Mouse (Mus musculus) intestine, embryonic 14.5 days (tissue): ENCODE data around the gene Cdr2l. TPM values are rescaled to one million over a fixed set of nuclear protein-coding genes. Genes with fewer than 3 reads are reported as not detected.

Source experiments
- ATAC-seq: fragments of 200-750 bp; cut with Nextera tagmentation; replicated peaks from 2 replicates; pipeline ENCODE4 v1.8.0; 2017; ENCODE audit warnings: low read depth, moderate number of reproducible peaks, moderate TSS enrichment, moderate library complexity; ENCODE audit not compliant: low FRiP score, low TSS enrichment
- DNase-seq: peaks from one replicate; pipeline ENCODE4 v3.0.0-alpha.2; 2018; ENCODE audit warnings: low spot score
- H3K27ac ChIP-seq: fragments of 300-500 bp; sonication (generic); 2 replicates; pipeline ENCODE4 v1.5.1; 2014; ENCODE audit warnings: low read depth, mild to moderate bottlenecking, control low read depth
- H3K27me3 ChIP-seq: fragments of 300-500 bp; sonication (generic); replicated peaks from 2 replicates; pipeline ENCODE4 v1.6.1; 2014; ENCODE audit warnings: low read length, control low read depth; ENCODE audit not compliant: control insufficient read depth, insufficient read depth
- H3K36me3 ChIP-seq: fragments of 300-500 bp; sonication (generic); 2 replicates; pipeline ENCODE4 v1.6.1; 2014; ENCODE audit warnings: low read length, control low read depth; ENCODE audit not compliant: control insufficient read depth, insufficient read depth
- H3K4me1 ChIP-seq: fragments of 300-500 bp; sonication (generic); replicated peaks from 2 replicates; pipeline ENCODE4 v1.6.1; 2014; ENCODE audit warnings: low read length, control low read depth, mixed read lengths; ENCODE audit not compliant: control insufficient read depth, insufficient read depth
- H3K4me2 ChIP-seq: fragments of 300-500 bp; sonication (generic); 2 replicates; pipeline ENCODE4 v1.6.1; 2014; ENCODE audit warnings: low read length
- H3K4me3 ChIP-seq: fragments of 300-500 bp; sonication (generic); 2 replicates; pipeline ENCODE4 v1.5.1; 2014; ENCODE audit warnings: low read depth, low read length, control low read depth, mixed read lengths
- H3K9ac ChIP-seq: fragments of 300-500 bp; sonication (generic); 2 replicates; pipeline ENCODE4 v1.6.1; 2014; ENCODE audit warnings: mild to moderate bottlenecking, low read length
- H3K9me3 ChIP-seq: fragments of 300-500 bp; sonication (generic); 2 replicates; pipeline ENCODE4 v1.6.1; 2016; ENCODE audit warnings: low read length, control low read depth; ENCODE audit not compliant: control insufficient read depth
- WGBS: fragments of 180-500 bp; shearing (Covaris S2); extraction: QIAGEN DNeasy Blood & Tissue Kit; methylation state at CpG from one replicate; pipeline ENCODE4 v1.1.7; 2014; 5-methylcytosine and 5-hydroxymethylcytosine counted together
- polyA plus RNA-seq: library from polyadenylated mRNA; unstranded; fragments of >200 nt; fragmentation: Nextera tagmentation; extraction: Ambion mirVana; gene quantifications from 2 replicates; pipeline ENCODE4 v1.2.1, GENCODE M21; 2014

Cdr2l gene
- polyA plus RNA-seq, 1 experiment from 2014 or later = 10.6 TPM

DNA sequence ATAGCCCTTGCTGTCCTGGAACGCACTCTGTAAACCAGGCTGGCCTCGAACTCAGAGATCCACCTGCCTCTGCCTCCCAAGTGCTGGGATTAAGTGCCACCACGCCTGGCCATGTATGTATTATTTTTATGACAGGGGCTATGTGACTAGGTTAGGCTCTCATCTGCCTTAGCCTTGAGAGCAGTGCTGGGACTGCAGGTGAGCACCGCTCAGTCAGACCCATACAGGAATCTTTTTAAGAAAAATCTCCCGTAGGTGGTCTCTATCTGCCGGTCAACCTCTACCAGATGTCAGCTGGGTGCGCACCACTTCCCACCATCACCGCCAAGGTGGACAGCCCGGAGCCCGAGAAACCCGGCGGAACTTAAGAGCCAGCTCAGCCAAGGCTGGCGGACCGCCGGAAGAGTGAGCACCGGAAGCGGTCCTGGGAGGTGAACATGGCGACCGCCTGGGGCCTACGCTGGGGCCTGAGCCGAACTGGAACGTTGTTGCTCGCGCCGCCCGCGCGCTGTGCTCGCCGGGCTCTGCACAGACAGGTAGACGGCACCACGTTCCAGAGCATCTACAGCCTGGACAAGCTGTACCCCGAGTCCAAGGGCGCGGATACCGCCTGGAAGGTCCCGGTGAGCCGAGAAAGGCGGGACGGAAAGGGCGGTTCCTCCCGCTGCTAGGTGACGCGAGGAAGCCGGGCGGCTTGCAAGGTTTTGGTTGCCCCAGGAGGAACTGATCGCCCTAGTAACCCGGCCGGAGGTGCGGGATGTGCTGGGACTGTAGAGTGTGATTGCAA lies 21.8 kb downstream of the Cdr2l start, which contains the start of gene Mrpl58:
Gene Mrpl58, plus strand, starts transcription at position 415 of the 787 bp plus-strand sequence.
- Histone ChIP-seq H3K4me3 (peak within 1 kb of the TSS; percentile 89), H3K9me3 (no peaks in the 10 kb centered on the region), H3K4me1 (peaks cover 14% of the 10 kb centered on the region), H3K9ac (peak within 1 kb of the TSS; percentile 89), H3K4me2 (peak within 1 kb of the TSS; percentile 87), H3K36me3 (peaks cover 28% of the 10 kb centered on the region), H3K27me3 (no peaks in the 10 kb centered on the region), H3K27ac (peak within 1 kb of the TSS; percentile 71)
- DNase-seq (peak; percentile 89), ATAC-seq (peak; percentile 92)
- 3% methylated on average over 50 of the region's 50 CpGs for WGBS

DNA sequence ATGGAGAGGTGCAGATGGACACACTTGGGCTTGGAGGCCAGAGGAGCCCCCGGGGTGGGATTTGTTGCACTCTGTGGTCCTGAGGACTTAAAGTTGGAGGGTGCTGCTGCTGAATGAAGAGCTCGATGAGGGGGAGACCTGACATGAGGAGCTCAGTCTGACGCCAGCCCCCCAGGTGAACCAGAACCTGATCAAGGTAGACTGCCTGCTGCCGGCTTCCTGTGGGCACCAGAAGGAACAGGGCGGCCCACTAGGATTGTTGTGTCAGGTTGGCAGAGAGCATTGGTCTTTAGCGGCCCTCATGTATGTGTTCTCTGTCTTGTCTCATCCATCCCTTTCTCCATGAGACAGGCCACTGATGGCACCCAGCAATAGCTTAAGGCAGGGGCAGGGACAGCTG lies 24.0 kb downstream of the Cdr2l start:
- H3K4me3 ChIP-seq = no peak overlapping the region
- WGBS = 93% methylated on average over 6 of the region's 6 CpGs

DNA sequence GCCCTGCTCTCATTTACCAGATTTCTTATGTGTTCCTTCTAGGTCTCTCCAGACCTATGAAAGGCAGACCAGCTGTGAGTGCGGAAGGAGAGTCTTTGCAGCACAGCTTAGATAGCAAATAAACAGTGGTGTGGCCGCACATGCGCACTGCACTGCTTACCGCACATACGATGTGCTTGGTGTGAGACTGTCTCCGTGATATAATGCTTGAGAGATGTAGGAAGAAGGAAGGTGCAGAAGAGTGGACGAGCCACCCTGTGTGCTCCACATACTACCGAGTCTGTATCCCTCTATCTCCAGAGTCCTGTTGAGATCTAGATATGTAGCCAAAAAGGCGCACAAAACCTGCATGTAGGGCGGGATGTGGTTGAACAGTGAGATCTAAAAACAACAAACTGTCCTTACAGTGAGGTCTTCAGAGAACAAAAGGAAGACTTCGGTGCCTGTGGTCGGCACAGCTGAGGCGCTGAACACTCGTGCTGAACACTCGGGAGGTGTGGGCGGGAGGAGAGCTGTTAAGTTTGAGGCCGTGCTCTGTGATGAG lies 25.2 kb downstream of the Cdr2l start:
- H3K4me3 ChIP-seq = no peak overlapping the region
- no peaks in the 10 kb centered on the region for H3K27me3 ChIP-seq
- 93% methylated on average over 17 of the region's 17 CpGs for WGBS
- no peak overlapping the region for H3K4me2 ChIP-seq
- DNase-seq (no peak), ATAC-seq (no peak)
- peaks cover 53% of the 10 kb centered on the region for H3K36me3 ChIP-seq
- no peaks in the 10 kb centered on the region for H3K9me3 ChIP-seq
- no peak overlapping the region for H3K9ac ChIP-seq
- peaks cover 23% of the 10 kb centered on the region for H3K4me1 ChIP-seq
- H3K27ac ChIP-seq = no peak overlapping the region

More for the DNA sequence above, 24.0 kb downstream of the Cdr2l start:
- peaks cover 14% of the 10 kb centered on the region for H3K4me1 ChIP-seq
- DNase-seq = no peak
- H3K36me3 ChIP-seq = peaks cover 44% of the 10 kb centered on the region
- H3K27ac ChIP-seq = no peak overlapping the region
- no peaks in the 10 kb centered on the region for H3K27me3 ChIP-seq
- no peak overlapping the region for H3K4me2 ChIP-seq
- no peaks in the 10 kb centered on the region for H3K9me3 ChIP-seq
- no peak for ATAC-seq
- H3K9ac ChIP-seq = no peak overlapping the region

DNA sequence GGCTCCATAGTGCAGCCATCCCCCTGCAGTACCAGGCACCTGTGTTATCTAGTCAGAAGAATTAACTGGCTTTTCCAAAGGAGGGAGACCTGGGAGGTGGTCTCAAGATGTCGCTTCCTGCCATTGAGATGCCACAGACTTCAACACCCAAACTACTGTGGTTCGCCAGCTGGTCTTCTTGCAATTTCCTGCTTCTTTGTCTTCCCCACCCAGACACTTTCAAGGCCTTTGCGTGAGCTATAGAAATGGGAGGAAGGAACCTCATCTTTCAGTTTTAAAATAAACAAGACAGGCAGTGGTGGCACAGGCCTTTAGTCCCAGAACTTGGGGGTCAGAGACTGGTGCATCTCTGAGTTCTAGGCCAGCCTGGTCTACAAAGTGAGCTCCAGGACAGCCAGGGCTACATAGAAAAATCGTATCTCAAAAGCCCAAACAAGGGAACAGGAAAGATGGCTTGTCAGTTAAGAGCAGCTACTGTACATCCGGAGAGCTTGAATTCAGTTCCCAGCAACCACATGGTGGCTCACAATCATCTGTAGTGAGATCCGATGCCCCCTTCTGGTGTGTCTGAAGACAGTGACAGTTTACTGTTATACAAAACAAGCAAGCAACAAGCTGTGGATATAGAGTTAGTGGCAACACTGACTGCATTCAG lies 26.7 kb downstream of the Cdr2l start:
- DNase-seq = no peak
- Histone ChIP-seq H3K4me3 (no peak overlapping the region), H3K9ac (no peak overlapping the region), H3K9me3 (no peaks in the 10 kb centered on the region), H3K36me3 (peaks cover 53% of the 10 kb centered on the region), H3K4me1 (peaks cover 20% of the 10 kb centered on the region), H3K27ac (no peak overlapping the region), H3K4me2 (no peak overlapping the region), H3K27me3 (no peaks in the 10 kb centered on the region)
- WGBS = 72% methylated on average over 6 of the region's 6 CpGs
- no peak for ATAC-seq

DNA sequence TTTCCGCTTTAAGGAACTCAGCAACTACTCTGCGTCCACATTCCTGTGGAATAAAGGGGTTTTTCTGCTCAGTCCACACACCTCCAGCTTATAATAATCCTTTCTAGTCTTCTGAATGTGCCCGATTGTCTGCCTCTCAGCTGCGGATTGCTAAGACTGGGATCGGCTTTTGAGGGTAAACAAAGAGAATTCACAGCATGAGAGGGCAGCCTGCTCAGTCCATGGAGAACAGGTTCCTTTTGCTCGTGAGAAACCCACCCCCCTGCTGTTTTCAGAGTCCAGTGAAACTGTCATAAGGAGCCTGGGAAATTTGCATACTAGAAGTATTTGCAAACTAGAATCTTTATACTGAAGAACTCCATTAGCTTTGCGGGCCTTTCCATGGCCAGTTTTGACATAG lies 27.8 kb downstream of the Cdr2l start:
- Histone ChIP-seq H3K27ac (no peak overlapping the region), H3K27me3 (no peaks in the 10 kb centered on the region), H3K4me3 (no peak overlapping the region), H3K4me2 (no peak overlapping the region), H3K36me3 (peaks cover 53% of the 10 kb centered on the region), H3K4me1 (peaks cover 20% of the 10 kb centered on the region), H3K9me3 (no peaks in the 10 kb centered on the region), H3K9ac (no peak overlapping the region)
- WGBS = 79% methylated on average over 7 of the region's 7 CpGs
- no peak for DNase-seq
- ATAC-seq = no peak

DNA sequence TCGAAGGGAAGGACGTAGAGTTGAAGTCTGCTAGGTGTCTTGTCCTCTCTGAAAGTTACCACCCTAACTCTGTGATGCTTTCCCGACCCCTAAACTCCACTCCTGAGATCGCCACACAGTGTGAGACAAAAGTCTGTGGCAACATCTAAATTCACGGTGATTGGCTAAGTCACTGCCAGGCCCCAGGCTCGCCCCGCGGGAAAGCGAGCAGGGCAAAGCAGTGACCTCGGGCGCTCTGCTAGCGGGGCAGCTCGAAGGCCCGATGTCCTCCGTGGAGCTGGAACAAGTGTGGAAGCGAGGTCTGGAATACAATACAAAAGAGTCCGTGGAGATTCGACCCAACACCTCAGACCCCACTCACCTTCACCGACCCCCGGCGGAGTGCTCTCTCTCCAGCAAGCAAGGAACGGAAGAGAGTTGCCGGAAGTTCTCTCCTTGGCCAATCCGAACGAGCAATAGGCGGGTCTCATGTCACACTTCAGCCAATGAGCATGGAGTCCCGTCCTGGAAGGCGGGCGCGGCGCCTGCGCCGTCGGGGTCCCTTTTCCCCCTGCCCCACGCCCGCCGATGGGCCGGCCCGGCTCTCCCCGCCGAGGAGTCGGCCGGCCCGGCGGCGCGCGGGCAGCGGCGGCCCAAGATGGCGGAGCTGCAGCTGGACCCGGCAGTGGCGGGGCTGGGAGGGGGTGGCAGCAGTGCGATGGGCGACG lies 38.0 kb downstream of the Cdr2l start, which contains the start of the genes Atp5h and Kctd2:
Gene Atp5h, minus strand, starts transcription at position 432 of the 707 bp plus-strand sequence.
Gene Kctd2, plus strand, starts transcription at position 598 of the 707 bp plus-strand sequence.
- no peaks in the 10 kb centered on the region for H3K27me3 ChIP-seq
- peaks cover 42% of the 10 kb centered on the region for H3K36me3 ChIP-seq
- H3K9ac ChIP-seq = peak within 1 kb of the TSS; percentile 88
- peaks cover 19% of the 10 kb centered on the region for H3K4me1 ChIP-seq
- H3K4me3 ChIP-seq = peak within 1 kb of the TSS; percentile 78
- DNase-seq = peak; percentile 87
- WGBS = under 1% methylated on average over 52 of the region's 56 CpGs
- peak within 1 kb of the TSS; percentile 84 for H3K4me2 ChIP-seq
- H3K27ac ChIP-seq = peak within 1 kb of the TSS; percentile 74
- peak; percentile 97 for ATAC-seq
- no peaks in the 10 kb centered on the region for H3K9me3 ChIP-seq

- Histone ChIP-seq H3K27me3 (no peaks in the 10 kb centered on the region), H3K27ac (peak overlapping the region; percentile 74), H3K9ac (peak overlapping the region; percentile 88), H3K4me2 (peak overlapping the region; percentile 69), H3K4me3 (peak overlapping the region; percentile 78), H3K36me3 (peaks cover 42% of the 10 kb centered on the region), H3K4me1 (peaks cover 19% of the 10 kb centered on the region), H3K9me3 (no peaks in the 10 kb centered on the region)
- DNase-seq (peak; percentile 79), ATAC-seq (peak; percentile 76)
- WGBS = 2% methylated on average over 38 of the region's 45 CpGs
Measured at GRCm38 (mm10) chr11:115420336-115421190, 38.8 kb downstream of the Cdr2l start.
